Mouse (Mus musculus) G1E (cell line): ENCODE measurements around the gene Rcn3.

Experiments
- CTCF ChIP-seq: IDR thresholded peaks from 2 replicates; pipeline ENCODE4 v1.5.1; 2012; ENCODE audit warnings: low read depth, low read length, inconsistent platforms, mixed read lengths
- GATA1 ChIP-seq: IDR thresholded peaks from 2 replicates; pipeline ENCODE4 v1.6.1; 2012; ENCODE audit warnings: borderline replicate concordance, low read length, inconsistent platforms, mixed read lengths
- POLR2AphosphoS5 ChIP-seq: IDR thresholded peaks from 2 replicates; pipeline ENCODE4 v1.6.1; 2012; ENCODE audit warnings: low read depth, low read length, inconsistent platforms; ENCODE audit not compliant: insufficient replicate concordance
- TAL1 ChIP-seq: conservative IDR thresholded peaks from 2 replicates; pipeline ENCODE4 v1.6.1; 2012; ENCODE audit warnings: low read depth, low read length, inconsistent platforms, mixed read lengths

DNA sequence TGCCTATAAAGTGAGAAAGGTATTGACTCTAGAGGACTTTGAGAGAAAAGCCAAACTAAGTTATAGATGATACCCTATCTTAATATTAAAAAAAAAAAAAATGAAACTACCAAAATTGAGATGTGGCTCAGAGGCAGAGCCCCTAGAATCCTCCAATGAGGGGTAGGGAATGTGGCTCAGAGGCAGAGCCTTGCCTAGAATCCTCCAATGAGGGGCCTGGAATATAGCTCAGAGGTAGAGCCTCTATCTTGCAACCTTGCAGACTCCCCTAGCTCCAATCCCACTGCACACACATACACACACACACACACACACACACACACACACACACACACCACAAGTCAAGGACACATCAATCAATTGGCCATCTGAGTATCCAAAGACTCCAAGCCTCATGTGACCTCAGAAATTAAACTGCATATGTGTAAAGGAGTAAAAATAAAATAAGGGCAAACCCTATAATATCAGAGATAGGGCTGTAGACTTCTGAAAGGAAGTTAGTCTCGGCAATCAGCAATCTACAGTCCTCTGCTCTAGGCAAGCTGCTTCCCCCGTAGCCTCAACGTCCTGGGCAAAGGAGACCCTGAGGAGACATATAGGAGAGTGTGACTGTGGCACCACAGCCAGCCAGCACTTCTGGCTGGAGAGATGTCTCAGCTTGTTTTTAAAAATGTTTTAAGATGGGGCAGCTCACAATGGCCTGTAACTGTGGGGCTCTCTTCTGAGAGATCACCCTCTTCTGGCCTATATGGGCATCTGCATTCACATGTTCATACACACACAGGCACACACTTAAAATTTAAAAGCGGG, 24.6 kb downstream of the Rcn3 start:
- TF ChIP-seq CTCF (no peak), TAL1 (no peak), POLR2AphosphoS5 (no peak), GATA1 (no peak)
